Mouse (Mus musculus) kidney, postnatal 0 days (tissue): Measurements from ENCODE around the gene Ugt1a5. TPM values are rescaled to one million over a fixed set of nuclear protein-coding genes. Genes with fewer than 3 reads are reported as not detected.
A peak's percentile ranks its signal among the peaks of the same experiment; 100 is the strongest.
"Not testable (repeated sequence)": the region's sequence is repeated elsewhere in the genome, so short reads cannot be mapped to it uniquely, and the experiment has no call there.

ENCODE experiments used
- ATAC-seq: fragments of 200-750 bp; cut with Nextera tagmentation; replicated peaks from 2 replicates; pipeline ENCODE4 v1.8.0; 2017; ENCODE audit warnings: low read depth, moderate number of reproducible peaks, moderate TSS enrichment, moderate library complexity; ENCODE audit not compliant: low FRiP score
- DNase-seq: peaks from one replicate; pipeline ENCODE4 v3.0.0-alpha.2; 2016; ENCODE audit warnings: low spot score
- H3K27ac ChIP-seq: fragments of 300-500 bp; sonication (generic); 2 replicates; pipeline ENCODE4 v1.5.1; 2014; ENCODE audit warnings: mild to moderate bottlenecking
- H3K27me3 ChIP-seq: fragments of 300-500 bp; sonication (generic); 2 replicates; pipeline ENCODE4 v1.6.1; 2014; ENCODE audit warnings: low read length, mixed read lengths; ENCODE audit not compliant: insufficient read depth
- H3K36me3 ChIP-seq: fragments of 300-500 bp; sonication (generic); 2 replicates; pipeline ENCODE4 v1.6.1; 2014; ENCODE audit warnings: low read length, mixed read lengths; ENCODE audit not compliant: insufficient read depth
- H3K4me1 ChIP-seq: fragments of 300-500 bp; sonication (generic); replicated peaks from 2 replicates; pipeline ENCODE4 v1.6.1; 2014; ENCODE audit warnings: antibody characterized with exemption, low read length, mixed read lengths; ENCODE audit not compliant: insufficient read depth
- H3K4me2 ChIP-seq: fragments of 300-500 bp; sonication (generic); 2 replicates; pipeline ENCODE4 v1.6.1; 2014; ENCODE audit warnings: mild to moderate bottlenecking, low read length, moderate library complexity, mixed read lengths
- H3K4me3 ChIP-seq: fragments of 300-500 bp; sonication (generic); replicated peaks from 2 replicates; pipeline ENCODE4 v1.5.1; 2014; ENCODE audit warnings: low read depth, low read length
- H3K9ac ChIP-seq: fragments of 300-500 bp; sonication (generic); 2 replicates; pipeline ENCODE4 v1.6.1; 2014; ENCODE audit warnings: low read depth, low read length
- H3K9me3 ChIP-seq: fragments of 300-500 bp; sonication (generic); replicated peaks from 2 replicates; pipeline ENCODE4 v1.6.1; 2016; ENCODE audit warnings: low read length, inconsistent platforms, mixed read lengths
- CTCF ChIP-seq: IDR thresholded peaks from 2 replicates; pipeline ENCODE4 v1.5.1; 2016; ENCODE audit warnings: antibody characterized with exemption, low read depth, mild to moderate bottlenecking, moderate library complexity
- WGBS: fragments of 180-500 bp; shearing (Covaris S2); extraction: QIAGEN DNeasy Blood & Tissue Kit; methylation state at CpG from one replicate; pipeline ENCODE4 v1.1.7; 2014; 5-methylcytosine and 5-hydroxymethylcytosine counted together
- polyA plus RNA-seq: library from polyadenylated mRNA; unstranded; fragments of >200 nt; fragmentation: Nextera tagmentation; extraction: Ambion mirVana; gene quantifications from 2 replicates; pipeline ENCODE4 v1.2.1, GENCODE M21; 2015

Ugt1a5 gene
- polyA plus RNA-seq: 0.06 TPM in 1 of 2 replicates, not detected in the other

DNA sequence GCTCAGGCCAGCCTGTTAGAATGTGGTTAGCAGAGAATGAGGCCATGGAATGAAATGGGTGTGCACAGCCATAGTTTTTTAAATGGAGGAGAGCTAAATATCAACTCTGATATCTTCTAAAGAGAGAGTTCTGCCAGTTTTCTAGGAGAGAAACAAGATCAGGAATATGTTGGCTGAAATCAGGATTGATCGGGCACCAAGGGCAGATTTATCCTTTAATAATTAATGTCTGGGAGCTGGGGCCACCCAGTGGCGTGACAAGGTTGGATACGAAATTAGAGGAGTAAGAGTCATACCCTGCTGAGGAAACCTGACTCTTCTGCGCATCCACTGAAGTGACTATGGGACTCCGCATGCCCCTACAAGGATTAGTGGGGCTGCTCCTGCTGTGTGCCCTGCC lies at the start of gene Ugt1a5:
Gene Ugt1a5 (plus strand): TSS at position 302 of the 400 bp plus-strand sequence.
- no peak within 1 kb of the TSS for H3K4me2 ChIP-seq
- TF ChIP-seq CTCF: no peak
- WGBS: 76% methylated on average over 5 of the region's 5 CpGs

GRCm38 (mm10) chr1:88120550-88120949 lies 45.3 kb upstream of the Ugt1a5 start:
- not testable (repeated sequence) for H3K9me3 ChIP-seq, H3K27ac ChIP-seq, H3K4me1 ChIP-seq, H3K36me3 ChIP-seq, H3K4me2 ChIP-seq, H3K9ac ChIP-seq, H3K27me3 ChIP-seq, H3K4me3 ChIP-seq, DNase-seq
- peak; percentile 59 for ATAC-seq
- WGBS: 15% methylated on average over 4 of the region's 4 CpGs
- TF ChIP-seq CTCF: peak; percentile 61

More for the DNA sequence above, at the start of gene Ugt1a5:
- Histone ChIP-seq H3K36me3 (no peaks in the 10 kb centered on the region), H3K4me1 (no peaks in the 10 kb centered on the region), H3K4me3 (no peak within 1 kb of the TSS), H3K9me3 (no peaks in the 10 kb centered on the region), H3K9ac (no peak within 1 kb of the TSS), H3K27ac (no peak within 1 kb of the TSS), H3K27me3 (no peaks in the 10 kb centered on the region)
- no peak for DNase-seq
- ATAC-seq: no peak

- not testable (repeated sequence) for H3K4me1 ChIP-seq, H3K9ac ChIP-seq, H3K27me3 ChIP-seq, H3K4me2 ChIP-seq, DNase-seq, H3K4me3 ChIP-seq, H3K27ac ChIP-seq, ATAC-seq, H3K36me3 ChIP-seq, H3K9me3 ChIP-seq
- peak; percentile 61 for TF ChIP-seq CTCF
- no CpG with 5 or more reads among the region's 1 CpGs for WGBS
Measured at GRCm38 (mm10) chr1:88121521-88121920, 44.3 kb upstream of the Ugt1a5 start.

GRCm38 (mm10) chr1:88125827-88126360 lies 39.9 kb upstream of the Ugt1a5 start:
- H3K9me3 ChIP-seq, H3K4me3 ChIP-seq, H3K4me2 ChIP-seq, H3K9ac ChIP-seq, DNase-seq, ATAC-seq, H3K27me3 ChIP-seq, H3K4me1 ChIP-seq, H3K36me3 ChIP-seq, H3K27ac ChIP-seq: not testable (repeated sequence)
- WGBS: 78% methylated on average over 4 of the region's 4 CpGs
- TF ChIP-seq CTCF: peak; percentile 62

DNA sequence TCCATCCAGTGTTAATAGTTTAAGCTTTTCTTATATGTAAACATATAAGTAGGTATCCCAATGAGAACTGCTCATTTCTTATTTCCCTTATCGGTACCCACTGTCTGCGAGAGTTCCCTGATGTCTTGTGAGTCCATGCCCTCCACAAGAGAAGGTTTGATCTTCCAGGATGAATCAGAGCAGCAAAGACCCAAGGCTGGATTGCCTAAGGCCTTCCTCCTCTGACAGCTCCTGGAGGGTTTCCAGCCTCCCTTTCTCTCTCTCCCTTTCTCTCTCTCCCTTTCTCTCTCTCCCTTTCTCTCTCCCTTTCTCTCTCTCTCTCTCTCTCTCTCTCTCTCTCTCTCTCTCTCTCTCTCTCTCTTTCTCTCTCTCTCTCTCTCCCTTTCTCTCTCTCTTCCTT lies 36.7 kb upstream of the Ugt1a5 start:
- WGBS: 95% methylated on average over 2 of the region's 2 CpGs

DNA sequence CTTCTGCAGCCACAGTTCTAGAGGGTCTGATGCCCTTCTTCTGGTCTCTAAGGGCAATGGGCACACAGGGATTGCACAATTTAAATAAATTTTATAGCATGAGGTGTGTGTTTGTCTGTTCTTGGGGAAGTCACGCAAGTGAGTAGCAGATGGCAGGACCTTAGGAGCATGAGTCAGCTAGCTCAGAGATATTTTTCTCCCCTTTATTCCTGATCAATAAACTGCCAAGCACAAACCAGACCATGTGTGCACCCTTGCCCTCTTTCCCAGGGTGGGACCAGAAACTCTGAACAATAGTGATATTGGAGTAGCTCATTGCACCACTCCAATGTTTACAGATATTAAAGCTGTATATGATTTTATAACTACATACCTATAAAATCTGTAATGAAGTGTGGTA lies 35.6 kb upstream of the Ugt1a5 start:
- not testable (repeated sequence) for DNase-seq

More for the DNA sequence above, 36.7 kb upstream of the Ugt1a5 start:
- not testable (repeated sequence) for H3K4me2 ChIP-seq, H3K36me3 ChIP-seq, H3K9ac ChIP-seq, H3K9me3 ChIP-seq, H3K27me3 ChIP-seq, H3K4me3 ChIP-seq, H3K27ac ChIP-seq, H3K4me1 ChIP-seq, ATAC-seq, DNase-seq

DNA sequence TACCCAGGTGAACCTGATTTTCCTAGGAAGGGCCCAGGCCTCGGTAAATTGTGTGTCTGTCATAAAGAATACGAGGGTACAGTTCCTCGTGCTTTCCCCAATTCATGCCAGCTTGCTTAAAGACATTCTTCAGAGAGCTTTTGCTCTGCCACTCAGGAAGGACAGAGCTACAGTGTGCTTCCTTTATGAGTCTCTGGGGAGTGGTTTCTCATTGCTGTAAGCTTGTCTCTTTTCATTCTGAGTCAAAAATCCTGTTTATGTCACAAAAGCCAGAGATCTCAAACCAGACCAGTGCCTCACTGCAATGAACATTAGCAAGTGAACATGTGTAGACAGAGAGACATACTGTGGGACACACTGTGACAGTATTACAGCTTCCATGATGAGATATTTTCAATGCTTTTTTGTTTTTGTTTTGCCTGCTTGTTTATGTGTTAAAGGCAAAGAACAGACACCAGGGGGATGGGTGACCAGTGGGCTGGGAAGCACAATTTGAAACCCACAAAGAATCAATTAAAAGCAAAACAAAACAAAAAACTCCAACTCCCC lies 31.8 kb upstream of the Ugt1a5 start:
- 0 out of 2 replicates have a peak, but pooled peaks have one; percentile 4 for TF ChIP-seq CTCF
- no peaks in the 10 kb centered on the region for H3K9me3 ChIP-seq
- H3K27ac ChIP-seq: peak overlapping the region; percentile 77
- H3K9ac ChIP-seq: no peak overlapping the region
- H3K4me2 ChIP-seq: no peak overlapping the region
- WGBS: 33% methylated on average over 3 of the region's 3 CpGs
- no peaks in the 10 kb centered on the region for H3K27me3 ChIP-seq
- no peaks in the 10 kb centered on the region for H3K36me3 ChIP-seq
- no peak for ATAC-seq
- H3K4me1 ChIP-seq: peaks cover 11% of the 10 kb centered on the region
- DNase-seq: peak; percentile 57
- H3K4me3 ChIP-seq: no peak overlapping the region

More for the DNA sequence above, 35.6 kb upstream of the Ugt1a5 start:
- H3K27ac ChIP-seq, ATAC-seq, H3K4me3 ChIP-seq, H3K27me3 ChIP-seq, H3K36me3 ChIP-seq, H3K4me2 ChIP-seq, H3K9me3 ChIP-seq, H3K9ac ChIP-seq: not testable (repeated sequence)
- 92% methylated on average over 1 of the region's 1 CpGs for WGBS
- peaks cover 11% of the 10 kb centered on the region for H3K4me1 ChIP-seq

GRCm38 (mm10) chr1:88134457-88135011 lies 31.3 kb upstream of the Ugt1a5 start, which contains the start of gene Ugt1a6a:
Gene Ugt1a6a, plus strand, starts transcription at chr1:88134809.
- not testable (repeated sequence) for DNase-seq, H3K9me3 ChIP-seq, H3K36me3 ChIP-seq, H3K4me3 ChIP-seq, H3K27me3 ChIP-seq, H3K9ac ChIP-seq, H3K4me2 ChIP-seq
- Histone ChIP-seq H3K4me1 (peaks cover 11% of the 10 kb centered on the region), H3K27ac (peak within 1 kb of the TSS; percentile 77)
- 0 out of 2 replicates have a peak, but pooled peaks have one; percentile 13 for ATAC-seq
- 20% methylated on average over 5 of the region's 5 CpGs for WGBS

GRCm38 (mm10) chr1:88135229-88135904 lies 30.4 kb upstream of the Ugt1a5 start:
- H3K4me2 ChIP-seq, H3K27me3 ChIP-seq, H3K36me3 ChIP-seq, H3K9ac ChIP-seq, ATAC-seq, DNase-seq, H3K27ac ChIP-seq, H3K4me3 ChIP-seq, H3K9me3 ChIP-seq: not testable (repeated sequence)
- peaks cover 11% of the 10 kb centered on the region for H3K4me1 ChIP-seq
- WGBS: 85% methylated on average over 5 of the region's 6 CpGs
